Mouse (Mus musculus): ENCODE measurements at regions not wholly inside any gene's neighbourhood (a gene's known extent, or its start where the extent isn't known, plus 50 kb on each side); places are given as distances from the start of the nearest gene placed in this dataset.

- TF ChIP-seq CTCF (conservative IDR thresholded peaks at IDR 0.05; ENCODE audit: insufficient read depth, insufficient read length, low read depth, low read length): no peak
- no peak for TF ChIP-seq POLR2A (IDR thresholded peaks at IDR 0.05; ENCODE audit: low read depth, low read length)
Measured at GRCm38 (mm10) chr9:101690916-101691315, 170.7 kb upstream of the 9630041A04Rik start.
